ENCODE assay signal across 23 mouse cellular contexts in the genomic region with DNA sequence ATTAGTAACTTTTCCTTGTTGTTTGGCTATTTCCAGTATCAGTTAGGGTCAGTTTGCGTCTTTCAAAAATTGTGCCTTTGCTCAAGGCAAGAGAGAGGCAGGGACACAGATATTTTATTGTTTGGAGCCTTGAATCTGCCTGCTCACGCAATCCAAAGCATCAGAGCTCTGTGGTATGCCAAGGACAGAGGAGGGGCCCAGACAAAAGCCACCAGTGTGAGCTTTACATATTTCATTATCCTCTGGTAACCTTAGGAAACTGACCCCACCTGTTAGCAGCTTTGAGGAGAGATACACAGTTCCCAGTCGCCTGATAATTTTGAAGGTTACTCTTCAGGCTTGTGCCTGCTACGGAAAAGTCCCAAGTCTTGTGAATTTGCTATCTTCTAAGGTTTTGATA. TPM values are rescaled to one million over a fixed set of nuclear protein-coding genes. Genes with fewer than 3 reads are reported as not detected.
DNase-seq lines count a peak whose midpoint lies in the region; TF ChIP-seq lines count a peak whose summit lies in the region.
"Had no signal": no experiment of that assay in that cellular context is flagged by ENCODE, and none has a peak within 500 bp of the region (broad histone marks: within the 10 kb centered on the region; RNA-seq: fewer than 3 reads in every experiment).

No protein-coding gene starts in this region.

- H3K4me3 ChIP-seq in heart, embryonic 10.5 days, result no peak overlapping the region
- no peak overlapping the region for H3K4me3 ChIP-seq in left cerebral cortex, adult 2 months
- H3K4me3 ChIP-seq: embryonic facial prominence, embryonic 12.5 days; erythroblast, embryonic 14.5 days; forebrain, embryonic 12.5 days; heart, embryonic 15.5 days; limb, embryonic 10.5 days; liver, embryonic 15.5 days; lung, embryonic 15.5 days; midbrain, embryonic 15.5 days; myocyte had no signal

- no peak for DNase-seq in heart, embryonic 10.5 days (ENCODE audit: low spot score)
- no peak for DNase-seq in heart, adult 18-20 months
- no peak for DNase-seq in left cerebral cortex, adult 2 months (ENCODE audit: extremely low spot score in 1 of 2, low spot score in 2 of 2)
- no peak for DNase-seq in left cerebral cortex, adult 11 months (ENCODE audit: low spot score)
- DNase-seq in ZHBTc4 (ENCODE audit: low read depth, low spot score), result peak; percentile 70
- peak; percentile 45 to 55 for DNase-seq in adrenal gland, postnatal 36 days
- no peak for DNase-seq in spleen, adult 12 weeks (ENCODE audit: low spot score)
- DNase-seq: cerebellum, adult 11-12 months; cerebellum, postnatal 10 days; gastrocnemius, postnatal 10 days; kidney, adult 18-20 months; kidney, postnatal 4 days; liver; lung, postnatal 4 days had no signal

- 54% methylated on average over 4 of the region's 4 CpGs for WGBS in heart, embryonic 10.5 days

- no peaks in the 10 kb centered on the region for H3K27me3 ChIP-seq in heart, embryonic 10.5 days (ENCODE audit: insufficient read depth, poor library complexity, severe bottlenecking)
- H3K27me3 ChIP-seq: embryonic facial prominence, embryonic 12.5 days; forebrain, embryonic 12.5 days had no signal

- no peaks in the 10 kb centered on the region for H3K9me3 ChIP-seq in heart, embryonic 10.5 days
- H3K9me3 ChIP-seq: embryonic facial prominence, embryonic 12.5 days; forebrain, embryonic 12.5 days; heart, embryonic 15.5 days; limb, embryonic 10.5 days; liver, embryonic 15.5 days; lung, embryonic 15.5 days; midbrain, embryonic 15.5 days had no signal

- peaks cover 13% of the 10 kb centered on the region for H3K36me3 ChIP-seq in heart, embryonic 10.5 days
- H3K36me3 ChIP-seq: liver, embryonic 15.5 days; midbrain, embryonic 15.5 days had no signal

- peaks cover 68% of the 10 kb centered on the region for H3K4me1 ChIP-seq in heart, embryonic 10.5 days
- H3K4me1 ChIP-seq: liver, embryonic 15.5 days had no signal

- intact Hi-C loops in left cerebral cortex, adult 2 months (cut with DNase I), result no loop called here

- no peak for TF ChIP-seq CTCF in left cerebral cortex, adult 2 months (IDR thresholded peaks at IDR 0.05)

- H3K27ac ChIP-seq in heart, embryonic 10.5 days, result peak overlapping the region; percentile 47; the same call in 1 of the 2 replicates
- H3K27ac ChIP-seq in left cerebral cortex, adult 2 months, result peak overlapping the region; percentile 19; the same call in 1 of the 2 replicates
- H3K27ac ChIP-seq: embryonic facial prominence, embryonic 12.5 days; forebrain, embryonic 12.5 days; liver, embryonic 15.5 days; lung, embryonic 15.5 days; midbrain, embryonic 15.5 days had no signal

RNA-seq across cellular contexts. Expression of a gene that starts 58.1 kb away (rescaled TPM):
- 16.2 and 18.0 TPM in 2 replicates for polyA plus RNA-seq in heart, embryonic 10.5 days (2016; fragmentation: Nextera tagmentation; extraction: Ambion mirVana)
- 10 to 100 TPM; 13.8 to 14.1 TPM for total RNA-seq in heart, adult 18-20 months (2021)
- total RNA-seq in left cerebral cortex, adult 2 months (2021), result 10 to 100 TPM; 36.2 to 38.7 TPM
- total RNA-seq in adrenal gland, postnatal 36 days (2021), result 100 to 1,000 TPM in 1 of 2 experiments, 10 to 100 TPM in 1; 79.2 to 110 TPM

Comparison
In these comparisons a context has a peak if more than half of its experiments do, and no peak if none do; other contexts are left out.
1. DNase-seq: peak in ZHBTc4 (single experiment) and adrenal gland, postnatal 36 days (2 of 2); none in heart, embryonic 10.5 days (single experiment), heart, adult 18-20 months (0 of 2), left cerebral cortex, adult 2 months (0 of 2), left cerebral cortex, adult 11 months (single experiment) and spleen, adult 12 weeks (single experiment).